Mouse (Mus musculus) gastrocnemius, postnatal 4 days (tissue): ENCODE results near the gene Gtdc1. TPM values are rescaled to one million over a fixed set of nuclear protein-coding genes. Genes with fewer than 3 reads are reported as not detected.

ENCODE experiments used
- DNase-seq, 2 experiments: peaks; one replicate each; pipeline ENCODE4 v3.0.0; 2021 to 2022; ENCODE audit warnings: low spot score in 2 of 2, mixed read lengths in 2 of 2
- total RNA-seq, 2 experiments: library from RNA; stranded (reverse); gene quantifications; 2 replicates each; pipeline ENCODE4 v1.2.3; 2021

Gene Gtdc1
- total RNA-seq, 2 experiments from 2014 or later = 39.2 to 41.0 TPM

GRCm38 (mm10) chr2:44791134-44791533 lies 136.3 kb downstream of the Gtdc1 start:
- no peak for DNase-seq

DNA sequence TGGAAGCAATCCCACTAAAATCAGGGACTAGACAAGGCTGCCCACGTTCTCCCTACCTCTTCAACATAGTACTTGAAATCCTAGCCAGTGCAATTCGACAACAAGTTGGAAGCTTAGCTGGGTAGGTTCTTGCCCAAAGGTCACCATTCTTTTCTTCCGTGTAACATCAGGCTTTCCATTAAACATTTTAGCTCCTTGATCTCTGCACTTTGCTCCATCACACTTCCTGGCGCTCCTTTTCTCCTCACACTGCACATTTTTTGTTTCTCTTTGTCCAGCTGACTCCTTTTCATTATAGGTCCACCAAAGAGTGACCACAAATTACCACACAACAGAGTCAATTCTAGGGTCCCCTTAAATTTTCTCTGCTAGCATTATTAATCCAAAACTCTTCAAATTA lies 144.7 kb downstream of the Gtdc1 start:
- no peak for DNase-seq

GRCm38 (mm10) chr2:44780961-44781360 lies 146.5 kb downstream of the Gtdc1 start:
- DNase-seq = no peak

DNA sequence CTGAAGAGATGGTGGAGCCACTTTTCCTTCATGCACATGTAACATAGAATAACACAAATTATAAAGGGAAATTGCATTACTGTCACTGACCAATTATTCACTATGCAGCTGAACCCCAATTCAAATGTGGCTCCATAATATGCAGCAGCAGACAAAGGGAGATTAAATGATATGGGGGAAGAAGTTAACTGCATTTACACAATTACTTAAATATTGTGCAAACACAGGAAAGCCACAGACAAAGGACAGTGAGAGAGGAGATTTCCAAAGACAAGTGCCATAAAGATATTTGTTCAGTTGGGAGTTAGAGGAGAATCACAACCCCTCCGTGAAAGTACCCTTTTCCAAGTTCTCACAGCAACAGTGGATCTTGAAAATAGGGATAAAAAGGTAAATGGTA lies 163.6 kb downstream of the Gtdc1 start:
- DNase-seq = no peak

DNA sequence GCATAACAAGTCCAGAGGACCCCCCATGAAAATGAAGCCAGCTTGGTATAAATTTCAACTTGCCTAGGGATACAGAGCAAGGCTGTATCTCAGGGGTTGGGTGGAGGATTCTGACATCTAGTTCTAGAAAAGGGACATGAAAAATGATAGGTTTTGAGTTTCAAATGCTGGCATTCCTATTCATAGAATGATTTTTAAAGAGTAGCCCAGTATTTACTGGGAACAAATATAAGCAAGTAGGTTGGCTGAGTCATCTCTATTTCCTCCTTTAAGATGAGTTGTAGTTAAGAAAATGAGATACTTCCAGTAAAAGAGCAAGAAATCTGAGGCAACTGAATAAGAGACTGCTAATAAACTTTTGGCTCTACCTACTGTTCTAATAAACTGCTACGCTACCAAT lies 190.8 kb downstream of the Gtdc1 start:
- no peak for DNase-seq

DNA sequence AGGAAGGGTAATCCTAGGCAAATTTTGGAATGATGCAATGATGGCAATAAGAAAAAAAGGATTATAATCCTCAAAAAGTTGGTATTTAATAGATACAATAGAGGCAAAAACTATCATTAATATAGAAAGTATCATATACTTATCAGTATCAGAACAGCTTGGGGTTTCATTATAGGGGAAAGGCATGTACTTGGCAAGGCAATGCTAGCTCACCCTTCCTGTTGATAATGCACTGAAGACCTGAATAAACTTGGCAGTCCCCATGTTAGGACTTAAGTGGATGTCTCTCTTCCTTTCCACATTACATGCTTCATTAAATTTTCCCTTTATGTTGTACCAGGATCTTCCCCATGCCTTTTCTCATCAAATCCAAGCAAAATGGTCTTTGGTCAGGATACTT lies 206.0 kb downstream of the Gtdc1 start:
- DNase-seq = no peak

DNA sequence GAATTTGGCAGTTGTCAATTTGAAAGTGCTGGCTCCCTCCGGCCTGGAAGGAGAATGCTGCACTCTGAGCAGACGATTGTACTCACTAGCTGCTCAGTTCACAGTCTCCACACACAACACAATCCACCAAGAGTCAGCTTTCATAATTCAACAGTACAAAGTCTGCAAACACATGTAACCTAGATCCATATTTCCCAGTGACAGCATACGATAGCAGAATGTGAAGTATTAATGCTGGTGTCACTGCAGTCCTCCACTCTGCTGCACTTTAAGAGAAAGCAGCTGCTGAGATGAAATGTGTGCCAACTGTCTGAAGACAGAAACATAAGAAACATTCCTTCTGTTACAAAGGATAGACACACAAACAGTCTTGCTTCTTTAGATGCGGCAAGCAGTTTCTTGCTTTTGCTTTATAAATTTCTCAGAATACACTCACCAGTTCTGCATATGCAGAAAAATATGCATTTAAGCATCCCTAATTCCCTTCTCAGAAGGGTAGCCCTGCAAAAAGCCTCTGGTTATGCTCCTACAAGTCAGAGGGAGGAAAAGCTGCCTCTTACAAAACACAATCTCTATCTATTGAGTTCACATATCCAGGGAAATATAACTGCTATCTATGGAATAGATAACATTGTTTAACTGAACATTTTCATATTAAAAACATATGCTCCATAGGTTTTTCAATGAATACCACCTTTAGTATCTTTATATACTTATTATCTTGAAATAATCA lies 221.4 kb downstream of the Gtdc1 start:
- peak in 1 of 2 experiments; percentile 15 for DNase-seq

DNA sequence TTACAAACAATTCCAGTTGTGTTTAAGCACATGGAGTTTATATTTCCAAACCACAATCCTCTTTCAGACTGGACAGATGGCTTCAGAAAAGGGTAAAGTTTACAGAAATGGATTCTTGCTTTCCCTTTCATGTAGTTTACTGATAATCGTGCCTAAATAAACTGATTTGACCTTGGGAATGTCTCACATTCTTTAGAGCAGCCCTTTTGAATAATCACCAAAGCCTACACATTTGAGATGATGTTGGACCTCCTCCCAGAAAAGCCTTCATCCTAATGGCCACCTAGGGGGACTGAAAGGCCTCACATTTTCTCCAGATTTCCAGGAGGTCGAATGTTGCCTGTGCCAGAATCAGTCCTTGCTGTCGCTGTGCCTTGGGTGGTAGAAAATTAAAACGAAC lies 227.2 kb downstream of the Gtdc1 start:
- no peak for DNase-seq

DNA sequence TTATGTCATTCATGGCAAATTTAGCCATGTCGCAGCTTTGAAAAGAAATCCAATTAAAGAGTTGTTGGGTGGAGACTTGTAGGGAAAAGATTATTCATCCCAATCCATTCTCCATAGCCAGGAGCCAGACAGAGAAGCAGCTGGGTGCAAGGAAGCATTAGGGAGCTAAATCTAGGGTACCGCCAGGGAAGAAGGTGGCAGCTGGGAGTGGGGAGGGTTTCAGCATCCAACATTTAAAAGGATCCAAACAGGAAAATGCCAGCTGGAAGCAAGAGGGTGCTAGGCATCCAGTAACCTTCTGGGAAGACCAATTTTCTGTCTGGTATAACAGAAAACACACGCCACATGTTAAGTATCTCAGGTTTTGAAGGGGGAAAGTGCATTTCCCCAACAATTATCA lies 231.0 kb downstream of the Gtdc1 start:
- no peak for DNase-seq

DNA sequence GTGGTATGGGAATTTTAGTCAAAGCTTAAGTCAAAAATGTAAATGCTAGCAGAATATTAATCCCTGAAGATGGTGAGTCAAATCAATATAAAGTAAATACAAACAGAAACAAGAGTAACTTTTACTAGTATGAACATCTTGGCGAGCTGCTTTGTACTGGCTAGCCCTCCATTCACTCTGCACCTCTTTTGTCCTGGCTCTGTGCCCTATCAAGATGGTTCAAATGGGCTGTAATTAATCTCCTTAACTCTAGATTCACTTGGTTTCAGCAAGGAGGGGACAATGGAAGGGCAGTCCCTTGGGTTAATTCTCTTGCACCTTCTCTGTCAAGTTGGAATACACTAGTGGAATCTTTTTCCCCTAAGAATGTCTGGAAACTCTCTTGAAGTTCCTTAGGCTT lies 233.6 kb downstream of the Gtdc1 start:
- no peak for DNase-seq

- DNase-seq = no peak
Measured at GRCm38 (mm10) chr2:44664049-44664448, 263.4 kb downstream of the Gtdc1 start.

DNA sequence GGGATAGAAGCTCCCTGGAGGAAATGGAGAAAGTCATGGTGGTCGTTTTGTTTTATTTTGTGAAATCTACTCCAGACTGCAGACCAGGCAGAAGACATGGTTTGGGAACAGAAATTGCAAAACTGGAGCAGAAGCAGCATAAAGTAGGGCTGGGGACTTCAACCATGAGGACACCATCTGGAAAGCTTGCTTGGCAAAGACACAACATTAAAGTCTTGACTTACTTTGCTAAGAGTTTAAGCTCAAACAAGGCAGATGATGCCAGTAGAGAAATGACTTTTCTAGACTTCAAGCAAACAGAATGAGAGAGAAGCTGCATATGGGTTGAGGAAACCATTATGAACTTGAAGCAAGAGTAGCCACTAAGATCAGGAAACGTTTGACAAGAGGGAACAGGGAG lies 267.6 kb downstream of the Gtdc1 start:
- DNase-seq = no peak

DNA sequence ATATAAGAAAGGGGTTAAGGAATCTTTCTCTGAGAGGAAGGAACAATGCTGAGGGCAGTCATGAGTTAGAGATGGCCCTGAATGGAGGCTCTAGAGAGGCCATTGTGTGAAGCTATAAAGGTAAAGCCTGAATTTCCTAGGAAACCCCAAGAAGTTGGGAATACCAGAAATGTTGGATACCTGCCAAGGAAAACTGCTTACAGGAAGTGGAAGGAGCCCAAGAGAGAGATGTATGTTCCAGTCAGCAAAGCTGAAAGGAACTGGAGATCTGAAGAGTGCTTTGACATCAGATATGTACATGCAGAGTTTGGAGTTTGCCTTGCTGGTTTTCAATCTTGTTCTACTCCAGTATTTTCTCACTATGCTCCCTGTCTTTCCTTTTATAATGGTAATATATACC lies 268.4 kb downstream of the Gtdc1 start:
- no peak for DNase-seq

GRCm38 (mm10) chr2:44648537-44648936 lies 278.9 kb downstream of the Gtdc1 start:
- DNase-seq = no peak

DNA sequence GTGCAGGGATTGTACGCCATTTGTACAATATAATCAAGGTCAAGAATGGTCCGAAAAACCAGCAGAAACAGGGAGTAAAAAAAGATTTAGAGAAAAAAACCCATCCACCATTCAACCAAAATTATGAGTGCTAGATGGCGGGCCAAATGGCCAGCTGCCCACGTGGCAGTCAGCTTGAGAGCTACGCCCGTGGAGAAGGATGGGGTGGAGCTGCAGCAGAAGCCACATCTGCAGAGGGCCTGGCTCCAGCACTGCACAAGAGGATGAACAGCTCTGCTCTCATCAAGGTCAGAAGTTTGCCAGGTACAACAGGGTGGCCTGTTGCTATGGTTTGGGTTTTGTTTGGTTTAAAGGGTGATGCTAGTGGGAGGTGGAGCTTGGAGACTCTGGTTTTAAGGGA lies 281.1 kb downstream of the Gtdc1 start:
- no peak for DNase-seq

GRCm38 (mm10) chr2:44639370-44639769 lies 288.1 kb downstream of the Gtdc1 start:
- no peak for DNase-seq

DNA sequence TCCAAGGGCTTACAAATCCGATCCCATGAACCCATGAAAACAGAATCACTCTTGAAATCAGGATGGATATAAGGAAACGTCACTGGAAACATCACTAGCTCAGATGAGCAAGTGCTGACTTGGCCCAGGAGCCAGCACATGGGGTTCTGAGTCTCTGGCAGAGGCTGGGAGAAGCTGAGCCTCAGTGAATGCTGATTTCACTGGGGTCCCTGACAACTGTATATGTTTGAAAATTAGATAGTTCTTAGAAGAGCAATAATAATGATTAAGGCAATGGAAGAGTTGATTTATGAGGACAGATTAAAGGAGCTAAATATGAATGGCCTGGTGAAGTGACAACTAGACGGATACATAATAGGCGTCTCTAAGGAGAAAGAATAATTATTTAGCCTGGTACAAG lies 289.3 kb downstream of the Gtdc1 start:
- DNase-seq = no peak

- no peak for DNase-seq
Measured at GRCm38 (mm10) chr2:44633971-44634370, 293.5 kb downstream of the Gtdc1 start.

DNA sequence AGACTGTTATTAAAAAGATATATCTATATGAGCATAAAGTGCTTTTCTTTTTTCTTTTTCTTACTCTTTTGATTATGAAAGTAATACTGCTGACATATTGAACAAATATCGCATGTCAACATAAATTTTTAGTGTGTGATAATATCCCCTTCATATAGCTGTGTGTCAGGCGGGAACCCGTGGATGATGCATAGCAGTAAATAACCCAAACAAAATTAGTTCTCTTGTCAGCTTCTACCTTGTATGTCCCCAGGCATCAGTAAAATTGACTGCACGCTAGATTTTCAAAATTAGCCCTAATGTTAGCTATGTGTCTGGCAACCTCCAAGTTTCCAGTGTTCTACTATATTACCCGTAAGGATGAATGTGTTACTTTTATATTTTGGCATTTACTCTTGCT lies 294.4 kb downstream of the Gtdc1 start:
- no peak for DNase-seq

- DNase-seq = no peak
Measured at GRCm38 (mm10) chr2:44632584-44632983, 294.9 kb downstream of the Gtdc1 start.

GRCm38 (mm10) chr2:44631064-44631463 lies 296.4 kb downstream of the Gtdc1 start:
- no peak for DNase-seq

- no peak for DNase-seq
Measured at GRCm38 (mm10) chr2:44628778-44629177, 298.7 kb downstream of the Gtdc1 start.

- no peak for DNase-seq
Measured at GRCm38 (mm10) chr2:44625154-44625553, 302.3 kb downstream of the Gtdc1 start.

- no peak for DNase-seq
Measured at GRCm38 (mm10) chr2:44622471-44622870, 305.0 kb downstream of the Gtdc1 start.
